Mouse (Mus musculus): ENCODE results near the gene Iglon5. TPM values are rescaled to one million over a fixed set of nuclear protein-coding genes. Genes with fewer than 3 reads are reported as not detected.
A peak's percentile ranks its signal among the peaks of the same experiment; 100 is the strongest.

Iglon5 gene
- polyA plus RNA-seq, 1 experiment: not detected

- 53% methylated on average over 23 of the region's 23 CpGs for WGBS
- H3K4me3 ChIP-seq (ENCODE audit: insufficient read depth, low read depth, low read length): no peak overlapping the region
Measured at GRCm38 (mm10) chr7:43475706-43476105, 14.2 kb downstream of the Iglon5 start.

DNA sequence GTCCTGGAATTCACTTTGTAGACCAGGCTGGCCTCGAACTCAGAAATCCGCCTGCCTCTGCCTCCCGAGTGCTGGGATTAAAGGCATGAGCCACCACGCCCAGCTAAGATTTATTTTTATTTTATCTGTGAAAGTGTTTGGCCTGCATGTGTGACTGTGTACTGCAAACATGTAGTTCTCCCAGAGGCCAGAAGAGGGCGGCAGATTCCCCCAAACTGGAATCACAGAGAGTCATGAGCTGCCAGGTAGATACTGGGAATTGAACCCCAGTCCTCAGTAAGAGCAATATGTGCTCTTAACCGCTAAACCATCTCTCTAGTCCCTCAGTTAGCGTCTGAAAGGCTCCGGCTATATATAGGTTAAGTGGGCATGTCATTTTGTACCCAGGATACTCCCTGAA is 19.5 kb downstream of the Iglon5 start:
- Histone ChIP-seq H3K27ac (ENCODE audit: insufficient read depth, low read depth, low read length) (no peak overlapping the region), H3K4me3 (ENCODE audit: insufficient read depth, low read depth, low read length) (no peak overlapping the region), H3K4me1 (ENCODE audit: control insufficient read depth, insufficient read depth, low read length) (peaks cover 14% of the 10 kb centered on the region)
- TF ChIP-seq POLR2A (IDR thresholded peaks at IDR 0.05; ENCODE audit: insufficient read depth, low read depth, low read length): no peak
- no peak for TF ChIP-seq CTCF (IDR thresholded peaks at IDR 0.05; ENCODE audit: insufficient read depth, low read depth, low read length)
- WGBS: 45% methylated on average over 8 of the region's 8 CpGs

More at GRCm38 (mm10) chr7:43475706-43476105, 14.2 kb downstream of the Iglon5 start:
- H3K27ac ChIP-seq (ENCODE audit: insufficient read depth, low read depth, low read length): no peak overlapping the region
- H3K4me1 ChIP-seq (ENCODE audit: control insufficient read depth, insufficient read depth, low read length): peaks cover 36% of the 10 kb centered on the region
- no peak for TF ChIP-seq CTCF (IDR thresholded peaks at IDR 0.05; ENCODE audit: insufficient read depth, low read depth, low read length)
- TF ChIP-seq POLR2A (IDR thresholded peaks at IDR 0.05; ENCODE audit: insufficient read depth, low read depth, low read length): no peak

DNA sequence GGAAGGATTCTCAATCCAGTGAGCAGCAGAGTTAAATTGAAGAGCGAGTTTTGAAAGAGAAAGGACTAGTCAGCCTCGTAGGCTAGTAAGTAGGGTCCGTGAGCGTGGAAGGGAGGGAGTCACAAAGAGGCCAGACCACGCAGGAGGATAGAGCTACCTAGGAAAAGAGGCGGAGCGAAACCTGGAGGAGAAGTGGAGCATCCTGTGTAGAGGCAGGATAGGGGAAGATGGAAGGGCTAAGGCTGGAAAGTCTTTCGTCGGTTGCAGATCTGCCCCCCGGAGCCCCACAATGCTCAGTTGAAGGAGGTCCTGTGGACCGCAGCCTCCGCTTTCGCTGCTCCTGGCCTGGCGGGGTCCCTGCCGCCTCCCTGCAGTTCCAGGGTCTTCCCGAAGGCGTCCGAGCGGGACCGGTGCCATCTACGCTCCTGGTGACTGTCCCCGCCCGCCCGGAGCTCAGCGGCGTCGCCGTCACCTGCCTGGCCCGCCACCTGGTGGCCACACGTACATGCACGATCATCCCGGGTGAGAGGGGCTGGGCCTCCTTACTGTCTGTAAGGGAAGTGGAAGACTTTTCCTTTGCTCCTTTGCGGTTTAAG is 23.7 kb downstream of the Iglon5 start:
- H3K27ac ChIP-seq (ENCODE audit: insufficient read depth, low read depth, low read length): no peak overlapping the region
- TF ChIP-seq CTCF (IDR thresholded peaks at IDR 0.05; ENCODE audit: insufficient read depth, low read depth, low read length) (peak; percentile 78), POLR2A (IDR thresholded peaks at IDR 0.05; ENCODE audit: insufficient read depth, low read depth, low read length) (no peak)
- 1% methylated on average over 33 of the region's 33 CpGs for WGBS
- H3K4me3 ChIP-seq (ENCODE audit: insufficient read depth, low read depth, low read length): peak overlapping the region; percentile 46
- peaks cover 20% of the 10 kb centered on the region for H3K4me1 ChIP-seq (ENCODE audit: control insufficient read depth, insufficient read depth, low read length)

GRCm38 (mm10) chr7:43465344-43466098 is 24.4 kb downstream of the Iglon5 start:
- Histone ChIP-seq H3K4me1 (ENCODE audit: control insufficient read depth, insufficient read depth, low read length) (peaks cover 20% of the 10 kb centered on the region), H3K4me3 (ENCODE audit: insufficient read depth, low read depth, low read length) (peak overlapping the region; percentile 46), H3K27ac (ENCODE audit: insufficient read depth, low read depth, low read length) (no peak overlapping the region)
- WGBS: under 1% methylated on average over 33 of the region's 33 CpGs
- no peak for TF ChIP-seq CTCF (IDR thresholded peaks at IDR 0.05; ENCODE audit: insufficient read depth, low read depth, low read length)
- TF ChIP-seq POLR2A (IDR thresholded peaks at IDR 0.05; ENCODE audit: insufficient read depth, low read depth, low read length): no peak

DNA sequence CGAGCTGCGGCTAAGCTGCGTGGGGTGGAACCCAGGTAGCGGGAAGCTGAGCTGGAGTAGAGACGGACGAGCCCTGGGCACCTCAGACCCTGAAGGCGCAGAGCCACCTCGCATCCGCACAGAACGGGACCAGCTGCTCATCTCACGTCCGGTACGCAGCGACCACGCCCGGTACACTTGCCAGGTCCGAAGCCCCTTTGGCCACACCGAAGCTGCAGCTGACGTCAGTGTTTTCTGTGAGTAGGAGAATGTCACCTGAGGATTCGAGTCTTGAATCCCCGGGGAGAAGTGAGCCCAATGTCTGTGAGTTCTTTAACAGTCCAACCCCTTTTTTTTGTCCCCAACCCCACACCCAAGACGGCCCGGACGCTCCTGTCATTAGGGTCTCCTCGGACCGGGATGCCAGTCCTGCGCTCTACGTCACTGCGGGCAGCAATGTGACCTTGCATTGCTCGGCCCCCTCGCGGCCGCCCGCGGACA is 25.0 kb downstream of the Iglon5 start:
- Histone ChIP-seq H3K27ac (ENCODE audit: insufficient read depth, low read depth, low read length) (no peak overlapping the region), H3K4me1 (ENCODE audit: control insufficient read depth, insufficient read depth, low read length) (peaks cover 20% of the 10 kb centered on the region), H3K4me3 (ENCODE audit: insufficient read depth, low read depth, low read length) (peak overlapping the region; percentile 46)
- 15% methylated on average over 35 of the region's 35 CpGs for WGBS
- TF ChIP-seq CTCF (IDR thresholded peaks at IDR 0.05; ENCODE audit: insufficient read depth, low read depth, low read length) (no peak), POLR2A (IDR thresholded peaks at IDR 0.05; ENCODE audit: insufficient read depth, low read depth, low read length) (no peak)

- H3K4me3 ChIP-seq (ENCODE audit: insufficient read depth, low read depth, low read length): no peak overlapping the region
- no peak overlapping the region for H3K27ac ChIP-seq (ENCODE audit: insufficient read depth, low read depth, low read length)
- no peak for TF ChIP-seq POLR2A (IDR thresholded peaks at IDR 0.05; ENCODE audit: insufficient read depth, low read depth, low read length)
- no peak for TF ChIP-seq CTCF (IDR thresholded peaks at IDR 0.05; ENCODE audit: insufficient read depth, low read depth, low read length)
- 89% methylated on average over 7 of the region's 7 CpGs for WGBS
- H3K4me1 ChIP-seq (ENCODE audit: control insufficient read depth, insufficient read depth, low read length): peaks cover 20% of the 10 kb centered on the region
Measured at GRCm38 (mm10) chr7:43463976-43464375, 25.9 kb downstream of the Iglon5 start.

- TF ChIP-seq POLR2A (IDR thresholded peaks at IDR 0.05; ENCODE audit: insufficient read depth, low read depth, low read length) (no peak), CTCF (IDR thresholded peaks at IDR 0.05; ENCODE audit: insufficient read depth, low read depth, low read length) (no peak)
- Histone ChIP-seq H3K27ac (ENCODE audit: insufficient read depth, low read depth, low read length) (no peak within 1 kb of the TSS), H3K4me3 (ENCODE audit: insufficient read depth, low read depth, low read length) (no peak within 1 kb of the TSS), H3K4me1 (ENCODE audit: control insufficient read depth, insufficient read depth, low read length) (peaks cover 20% of the 10 kb centered on the region)
- 76% methylated on average over 4 of the region's 4 CpGs for WGBS
Measured at GRCm38 (mm10) chr7:43462851-43463250, 27.0 kb downstream of the Iglon5 start, which contains the start of gene Vsig10l. TSS of gene Vsig10l (plus strand) at chr7:43463151.

- TF ChIP-seq CTCF (IDR thresholded peaks at IDR 0.05; ENCODE audit: insufficient read depth, low read depth, low read length) (no peak), POLR2A (IDR thresholded peaks at IDR 0.05; ENCODE audit: insufficient read depth, low read depth, low read length) (no peak)
- Histone ChIP-seq H3K4me1 (ENCODE audit: control insufficient read depth, insufficient read depth, low read length) (no peaks in the 10 kb centered on the region), H3K27ac (ENCODE audit: insufficient read depth, low read depth, low read length) (no peak overlapping the region), H3K4me3 (ENCODE audit: insufficient read depth, low read depth, low read length) (no peak overlapping the region)
- WGBS: 88% methylated on average over 6 of the region's 6 CpGs
Measured at GRCm38 (mm10) chr7:43454371-43454770, 35.5 kb downstream of the Iglon5 start.
